Mouse (Mus musculus): ENCODE results near the gene Senp2. TPM values are rescaled to one million over a fixed set of nuclear protein-coding genes. Genes with fewer than 3 reads are reported as not detected.

Senp2 gene
- total RNA-seq, 2 experiments from 2014 or later, result 31.2 to 31.5 TPM

- no peak overlapping the region for H3K4me3 ChIP-seq
- H3K27ac ChIP-seq, result 0 out of 2 replicates have a peak overlapping the region, but pooled peaks have one; percentile 5
Measured at GRCm38 (mm10) chr16:22075829-22076619, 66.7 kb downstream of the Senp2 start.

GRCm38 (mm10) chr16:22076620-22076941 is 67.3 kb downstream of the Senp2 start:
- H3K27ac ChIP-seq, result no peak overlapping the region
- intact Hi-C loops (cut with DNase I), result no loop called here
- peak; percentile 35 for DNase-seq
- no peak for TF ChIP-seq CTCF (IDR thresholded peaks at IDR 0.05)
- H3K4me3 ChIP-seq, result no peak overlapping the region

More at GRCm38 (mm10) chr16:22075829-22076619, 66.7 kb downstream of the Senp2 start:
- intact Hi-C loops (cut with DNase I), result no loop called here
- DNase-seq, result no peak
- TF ChIP-seq CTCF (IDR thresholded peaks at IDR 0.05), result no peak

GRCm38 (mm10) chr16:22080125-22080710 is 70.9 kb downstream of the Senp2 start:
- no peak for TF ChIP-seq CTCF (IDR thresholded peaks at IDR 0.05)
- Histone ChIP-seq H3K4me3 (no peak overlapping the region), H3K27ac (peak overlapping the region; percentile 43)
- intact Hi-C loops (cut with DNase I), result no loop called here
- no peak for DNase-seq

- no peak for DNase-seq
- Histone ChIP-seq H3K27ac (no peak overlapping the region), H3K4me3 (no peak overlapping the region)
- intact Hi-C loops (cut with DNase I), result no loop called here
- no peak for TF ChIP-seq CTCF (IDR thresholded peaks at IDR 0.05)
Measured at GRCm38 (mm10) chr16:22085411-22085810, 76.1 kb downstream of the Senp2 start.

- Histone ChIP-seq H3K4me3 (no peak overlapping the region), H3K27ac (no peak overlapping the region)
- no peak for DNase-seq
- TF ChIP-seq CTCF (IDR thresholded peaks at IDR 0.05), result no peak
- intact Hi-C loops (cut with DNase I), result no loop called here
Measured at GRCm38 (mm10) chr16:22091255-22091783, 82.0 kb downstream of the Senp2 start.

- no peak for TF ChIP-seq CTCF (IDR thresholded peaks at IDR 0.05)
- intact Hi-C loops (cut with DNase I), result no loop called here
- DNase-seq, result no peak
- Histone ChIP-seq H3K4me3 (no peak overlapping the region), H3K27ac (no peak overlapping the region)
Measured at GRCm38 (mm10) chr16:22095751-22096150, 86.5 kb downstream of the Senp2 start.

GRCm38 (mm10) chr16:22097659-22098058 is 88.4 kb downstream of the Senp2 start:
- intact Hi-C loops (cut with DNase I), result no loop called here
- no peak for TF ChIP-seq CTCF (IDR thresholded peaks at IDR 0.05)
- Histone ChIP-seq H3K4me3 (no peak overlapping the region), H3K27ac (no peak overlapping the region)
- peak; percentile 40 for DNase-seq

Other genes with a start within 250 kb of the Senp2 start
- 1 to 10 TPM; 5.7 to 6.8 TPM for gene Ehhadh, start 221.7 kb upstream of the Senp2 start, total RNA-seq (2021)
- under 1 TPM; 0.70 to 0.74 TPM for gene Map3k13, start 215.1 kb upstream of the Senp2 start, total RNA-seq (2021)
- gene Tmem41a, start 61.9 kb upstream of the Senp2 start, total RNA-seq (2021), result 1 to 10 TPM; 3.6 to 4.9 TPM
- gene Liph, start 13.8 kb upstream of the Senp2 start, total RNA-seq (2021), result not detected
- gene Igf2bp2, start 153.8 kb downstream of the Senp2 start, total RNA-seq (2021), result 1 to 10 TPM; 1.3 to 5.2 TPM